Mouse (Mus musculus) liver, embryonic 12.5 days (tissue): Measurements from ENCODE around the gene Fam83f. TPM values are rescaled to one million over a fixed set of nuclear protein-coding genes. Genes with fewer than 3 reads are reported as not detected.

Experiments
- ATAC-seq: fragments of 200-750 bp; cut with Nextera tagmentation; 2 replicates; pipeline ENCODE4 v1.8.0; 2017; ENCODE audit warnings: moderate number of reproducible peaks, mild to moderate bottlenecking, moderate library complexity
- H3K27ac ChIP-seq: fragments of 300-500 bp; sonication (generic); 2 replicates; pipeline ENCODE4 v1.5.1; 2016; ENCODE audit warnings: mild to moderate bottlenecking
- H3K27me3 ChIP-seq: fragments of 300-500 bp; sonication (generic); replicated peaks from 2 replicates; pipeline ENCODE4 v1.6.1; 2016; ENCODE audit warnings: mild to moderate bottlenecking, moderate library complexity
- H3K36me3 ChIP-seq: fragments of 300-500 bp; sonication (generic); 2 replicates; pipeline ENCODE4 v1.6.1; 2016; ENCODE audit warnings: mild to moderate bottlenecking, moderate library complexity
- H3K4me1 ChIP-seq: fragments of 300-500 bp; sonication (generic); 2 replicates; pipeline ENCODE4 v1.6.1; 2016
- H3K4me2 ChIP-seq: fragments of 300-500 bp; sonication (generic); 2 replicates; pipeline ENCODE4 v1.6.1; 2016; ENCODE audit warnings: mild to moderate bottlenecking, moderate library complexity
- H3K4me3 ChIP-seq: fragments of 300-500 bp; sonication (generic); 2 replicates; pipeline ENCODE4 v1.5.1; 2016; ENCODE audit warnings: mild to moderate bottlenecking, moderate library complexity
- H3K9ac ChIP-seq: fragments of 300-500 bp; sonication (generic); 2 replicates; pipeline ENCODE4 v1.6.1; 2016; ENCODE audit warnings: mild to moderate bottlenecking, moderate library complexity
- H3K9me3 ChIP-seq: fragments of 300-500 bp; sonication (generic); replicated peaks from 2 replicates; pipeline ENCODE4 v1.6.1; 2016; ENCODE audit warnings: mild to moderate bottlenecking, moderate library complexity
- WGBS: fragments of 180-500 bp; shearing (Covaris S2); methylation state at CpG from one replicate; pipeline ENCODE4 v1.1.7; 2016; ENCODE audit not compliant: insufficient replicate concordance; 5-methylcytosine and 5-hydroxymethylcytosine counted together
- polyA plus RNA-seq: library from polyadenylated mRNA; unstranded; fragments of >200 nt; fragmentation: Nextera tagmentation; extraction: Ambion mirVana; gene quantifications from 2 replicates; pipeline ENCODE4 v1.2.1, GENCODE M21; 2016

The Fam83f gene
- polyA plus RNA-seq, 1 experiment from 2014 or later: 0.41 TPM

- H3K36me3 ChIP-seq: no peaks in the 10 kb centered on the region
- no peak overlapping the region for H3K4me2 ChIP-seq
- no peaks in the 10 kb centered on the region for H3K9me3 ChIP-seq
- WGBS: 59% methylated on average over 6 of the region's 6 CpGs
- no peak overlapping the region for H3K27ac ChIP-seq
- peaks cover 10% of the 10 kb centered on the region for H3K4me1 ChIP-seq
- H3K9ac ChIP-seq: no peak overlapping the region
- H3K4me3 ChIP-seq: no peak overlapping the region
- no peak for ATAC-seq
- peaks cover 93% of the 10 kb centered on the region for H3K27me3 ChIP-seq
These were observed 3.1 kb downstream of the Fam83f start for GRCm38 (mm10) chr15:80674700-80675099.

- no peaks in the 10 kb centered on the region for H3K9me3 ChIP-seq
- H3K4me2 ChIP-seq: no peak overlapping the region
- H3K4me1 ChIP-seq: peaks cover 26% of the 10 kb centered on the region
- no peaks in the 10 kb centered on the region for H3K36me3 ChIP-seq
- 58% methylated on average over 8 of the region's 8 CpGs for WGBS
- H3K9ac ChIP-seq: no peak overlapping the region
- no peak overlapping the region for H3K27ac ChIP-seq
- H3K27me3 ChIP-seq: peaks cover 69% of the 10 kb centered on the region
- ATAC-seq: no peak
- no peak overlapping the region for H3K4me3 ChIP-seq
These were observed 8.0 kb downstream of the Fam83f start for GRCm38 (mm10) chr15:80679515-80680215.

- H3K4me2 ChIP-seq: no peak overlapping the region
- H3K9ac ChIP-seq: no peak overlapping the region
- no peak overlapping the region for H3K4me3 ChIP-seq
- H3K36me3 ChIP-seq: no peaks in the 10 kb centered on the region
- no peaks in the 10 kb centered on the region for H3K9me3 ChIP-seq
- no peak overlapping the region for H3K27ac ChIP-seq
- peaks cover 30% of the 10 kb centered on the region for H3K4me1 ChIP-seq
- ATAC-seq: 0 out of 2 replicates have a peak, but pooled peaks have one; percentile 10
- H3K27me3 ChIP-seq: peaks cover 66% of the 10 kb centered on the region
- WGBS: 59% methylated on average over 7 of the region's 7 CpGs
These were observed 8.8 kb downstream of the Fam83f start for GRCm38 (mm10) chr15:80680347-80681030.

GRCm38 (mm10) chr15:80681466-80681881, 9.8 kb downstream of the Fam83f start:
- Histone ChIP-seq H3K4me2 (no peak overlapping the region), H3K27me3 (peaks cover 64% of the 10 kb centered on the region), H3K27ac (no peak overlapping the region), H3K9me3 (no peaks in the 10 kb centered on the region), H3K36me3 (no peaks in the 10 kb centered on the region), H3K9ac (no peak overlapping the region), H3K4me1 (peaks cover 30% of the 10 kb centered on the region), H3K4me3 (no peak overlapping the region)
- WGBS: 42% methylated on average over 4 of the region's 4 CpGs
- no peak for ATAC-seq

- Histone ChIP-seq H3K9me3 (no peaks in the 10 kb centered on the region), H3K4me3 (no peak overlapping the region), H3K9ac (no peak overlapping the region), H3K4me2 (no peak overlapping the region), H3K27me3 (peaks cover 64% of the 10 kb centered on the region), H3K4me1 (peaks cover 30% of the 10 kb centered on the region), H3K27ac (peak overlapping the region; percentile 4; the same call in 1 of the 2 replicates), H3K36me3 (no peaks in the 10 kb centered on the region)
- WGBS: 61% methylated on average over 8 of the region's 8 CpGs
- ATAC-seq: no peak
These were observed 10.7 kb downstream of the Fam83f start for GRCm38 (mm10) chr15:80682343-80682742.

- H3K36me3 ChIP-seq: no peaks in the 10 kb centered on the region
- peaks cover 30% of the 10 kb centered on the region for H3K4me1 ChIP-seq
- H3K9me3 ChIP-seq: no peaks in the 10 kb centered on the region
- no peak overlapping the region for H3K9ac ChIP-seq
- no peak for ATAC-seq
- no peak overlapping the region for H3K4me3 ChIP-seq
- peaks cover 62% of the 10 kb centered on the region for H3K27me3 ChIP-seq
- H3K4me2 ChIP-seq: no peak overlapping the region
- 69% methylated on average over 6 of the region's 6 CpGs for WGBS
- no peak overlapping the region for H3K27ac ChIP-seq
These were observed 11.5 kb downstream of the Fam83f start for GRCm38 (mm10) chr15:80683151-80683550.

- peaks cover 38% of the 10 kb centered on the region for H3K4me1 ChIP-seq
These were observed 12.3 kb downstream of the Fam83f start for GRCm38 (mm10) chr15:80683990-80684389.

GRCm38 (mm10) chr15:80684786-80685602, 13.3 kb downstream of the Fam83f start:
- Histone ChIP-seq H3K4me1 (peaks cover 45% of the 10 kb centered on the region), H3K27ac (no peak overlapping the region), H3K27me3 (peaks cover 65% of the 10 kb centered on the region), H3K9me3 (no peaks in the 10 kb centered on the region), H3K4me3 (no peak overlapping the region), H3K36me3 (no peaks in the 10 kb centered on the region), H3K9ac (no peak overlapping the region), H3K4me2 (no peak overlapping the region)
- 41% methylated on average over 8 of the region's 8 CpGs for WGBS
- no peak for ATAC-seq

More at GRCm38 (mm10) chr15:80683990-80684389, 12.3 kb downstream of the Fam83f start:
- Histone ChIP-seq H3K27ac (no peak overlapping the region), H3K27me3 (peaks cover 64% of the 10 kb centered on the region), H3K9me3 (no peaks in the 10 kb centered on the region), H3K9ac (no peak overlapping the region), H3K36me3 (no peaks in the 10 kb centered on the region), H3K4me3 (no peak overlapping the region), H3K4me2 (no peak overlapping the region)
- ATAC-seq: no peak
- 55% methylated on average over 3 of the region's 3 CpGs for WGBS

GRCm38 (mm10) chr15:80685603-80685895, 13.9 kb downstream of the Fam83f start:
- Histone ChIP-seq H3K4me2 (no peak overlapping the region), H3K36me3 (no peaks in the 10 kb centered on the region), H3K9me3 (no peaks in the 10 kb centered on the region), H3K27me3 (peaks cover 69% of the 10 kb centered on the region), H3K27ac (no peak overlapping the region), H3K4me1 (peaks cover 43% of the 10 kb centered on the region), H3K9ac (no peak overlapping the region), H3K4me3 (no peak overlapping the region)
- ATAC-seq: no peak
- 36% methylated on average over 7 of the region's 7 CpGs for WGBS

GRCm38 (mm10) chr15:80688536-80688935, 16.9 kb downstream of the Fam83f start:
- Histone ChIP-seq H3K4me2 (no peak overlapping the region), H3K27ac (no peak overlapping the region), H3K4me1 (peaks cover 26% of the 10 kb centered on the region), H3K9ac (no peak overlapping the region), H3K9me3 (no peaks in the 10 kb centered on the region), H3K4me3 (no peak overlapping the region), H3K27me3 (peaks cover 86% of the 10 kb centered on the region), H3K36me3 (no peaks in the 10 kb centered on the region)
- peak; percentile 44; the same call in 1 of the 2 replicates for ATAC-seq
- WGBS: 30% methylated on average over 7 of the region's 7 CpGs

- no peak overlapping the region for H3K9ac ChIP-seq
- ATAC-seq: no peak
- WGBS: 30% methylated on average over 3 of the region's 3 CpGs
- H3K27ac ChIP-seq: no peak overlapping the region
- peaks cover 81% of the 10 kb centered on the region for H3K27me3 ChIP-seq
- H3K9me3 ChIP-seq: no peaks in the 10 kb centered on the region
- H3K4me3 ChIP-seq: no peak overlapping the region
- H3K36me3 ChIP-seq: no peaks in the 10 kb centered on the region
- no peak overlapping the region for H3K4me2 ChIP-seq
- H3K4me1 ChIP-seq: peaks cover 17% of the 10 kb centered on the region
These were observed 21.8 kb downstream of the Fam83f start for GRCm38 (mm10) chr15:80693492-80693891.
